Mouse (Mus musculus): ENCODE results near the gene Mfsd4b1. TPM values are rescaled to one million over a fixed set of nuclear protein-coding genes. Genes with fewer than 3 reads are reported as not detected.
A peak's percentile ranks its signal among the peaks of the same experiment; 100 is the strongest.

Mfsd4b1 gene
- total and polyA plus RNA-seq, 2 experiments from 2014 or later: 2.3 to 3.8 TPM

DNA sequence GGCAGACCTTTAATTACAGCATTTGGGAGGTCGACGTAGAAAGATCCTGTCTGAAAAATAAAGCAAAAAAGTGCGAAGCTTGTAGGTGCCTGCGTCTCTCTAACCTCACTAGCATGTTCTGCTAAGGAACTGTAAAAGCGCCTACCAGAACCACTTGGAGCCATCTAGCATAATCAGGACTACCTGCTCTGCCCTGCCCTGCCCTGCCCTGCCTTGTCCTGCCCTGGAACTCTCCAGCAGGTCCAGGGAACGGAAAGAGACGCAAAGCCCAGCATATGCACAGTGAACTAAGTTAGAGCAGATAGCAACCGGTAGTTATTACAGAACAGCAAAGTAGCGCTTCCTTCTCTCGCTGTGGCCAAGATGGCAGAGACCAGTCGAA lies 64.6 kb downstream of the Mfsd4b1 start:
- TF ChIP-seq EP300 (IDR thresholded peaks at IDR 0.05; ENCODE audit: low read depth) (no peak), CTCF (IDR thresholded peaks at IDR 0.05; ENCODE audit: low read depth) (no peak)
- 36% methylated on average over 11 of the region's 11 CpGs for WGBS
- no peak for DNase-seq (ENCODE audit: low spot score)
- H3K36me3 ChIP-seq (replicated peaks; ENCODE audit: control insufficient read depth, insufficient read depth, low read length): no peaks in the 10 kb centered on the region
- no peak; the same call in 1 of the 2 replicates for ATAC-seq (ENCODE audit: insufficient read depth, low read depth)
- H3K4me3 ChIP-seq (ENCODE audit: low read depth, low read length): no peak overlapping the region
- H3K9me3 ChIP-seq (replicated peaks; ENCODE audit: control insufficient read depth, low read length): no peaks in the 10 kb centered on the region
- H3K27ac ChIP-seq (ENCODE audit: low read depth): no peak overlapping the region
- H3K4me2 ChIP-seq (ENCODE audit: low read depth, low read length): peak overlapping the region; percentile 87
- no peaks in the 10 kb centered on the region for H3K27me3 ChIP-seq (ENCODE audit: control insufficient read depth, insufficient read depth, low read length)
- peaks cover 9% of the 10 kb centered on the region for H3K4me1 ChIP-seq (ENCODE audit: control insufficient read depth, insufficient read depth)
- no peak overlapping the region for H3K9ac ChIP-seq (replicated peaks; ENCODE audit: low read depth, low read length)

- peak within 1 kb of the TSS; percentile 55 for H3K4me3 ChIP-seq (ENCODE audit: low read depth, low read length)
- under 1% methylated on average over 38 of the region's 38 CpGs for WGBS
- no peaks in the 10 kb centered on the region for H3K9me3 ChIP-seq (replicated peaks; ENCODE audit: control insufficient read depth, low read length)
- DNase-seq (ENCODE audit: low spot score): peak; percentile 98
- H3K9ac ChIP-seq (replicated peaks; ENCODE audit: low read depth, low read length): peak within 1 kb of the TSS; percentile 42
- TF ChIP-seq EP300 (IDR thresholded peaks at IDR 0.05; ENCODE audit: low read depth) (no peak), CTCF (IDR thresholded peaks at IDR 0.05; ENCODE audit: low read depth) (peak; percentile 87)
- peaks cover 9% of the 10 kb centered on the region for H3K4me1 ChIP-seq (ENCODE audit: control insufficient read depth, insufficient read depth)
- ATAC-seq (ENCODE audit: insufficient read depth, low read depth): peak; percentile 99
- H3K27ac ChIP-seq (ENCODE audit: low read depth): peak within 1 kb of the TSS; percentile 78
- no peaks in the 10 kb centered on the region for H3K36me3 ChIP-seq (replicated peaks; ENCODE audit: control insufficient read depth, insufficient read depth, low read length)
- no peaks in the 10 kb centered on the region for H3K27me3 ChIP-seq (ENCODE audit: control insufficient read depth, insufficient read depth, low read length)
- H3K4me2 ChIP-seq (ENCODE audit: low read depth, low read length): peak within 1 kb of the TSS; percentile 87
Observed at GRCm38 (mm10) chr10:39959761-39960440, 65.2 kb downstream of the Mfsd4b1 start, which contains the start of gene Mfsd4b3. Gene Mfsd4b3 (minus strand): TSS chr10:39960153.

GRCm38 (mm10) chr10:39958266-39958665 lies 66.8 kb downstream of the Mfsd4b1 start:
- Histone ChIP-seq H3K27me3 (ENCODE audit: control insufficient read depth, insufficient read depth, low read length) (no peaks in the 10 kb centered on the region), H3K27ac (ENCODE audit: low read depth) (peak overlapping the region; percentile 78), H3K9me3 (replicated peaks; ENCODE audit: control insufficient read depth, low read length) (no peaks in the 10 kb centered on the region), H3K4me3 (ENCODE audit: low read depth, low read length) (no peak overlapping the region), H3K4me1 (ENCODE audit: control insufficient read depth, insufficient read depth) (peaks cover 9% of the 10 kb centered on the region), H3K36me3 (replicated peaks; ENCODE audit: control insufficient read depth, insufficient read depth, low read length) (no peaks in the 10 kb centered on the region), H3K9ac (replicated peaks; ENCODE audit: low read depth, low read length) (no peak overlapping the region), H3K4me2 (ENCODE audit: low read depth, low read length) (no peak overlapping the region)
- ATAC-seq (ENCODE audit: insufficient read depth, low read depth) (no peak), DNase-seq (ENCODE audit: low spot score) (peak; percentile 82)
- TF ChIP-seq EP300 (IDR thresholded peaks at IDR 0.05; ENCODE audit: low read depth) (no peak), CTCF (IDR thresholded peaks at IDR 0.05; ENCODE audit: low read depth) (peak; percentile 60)
- 47% methylated on average over 4 of the region's 4 CpGs for WGBS

DNA sequence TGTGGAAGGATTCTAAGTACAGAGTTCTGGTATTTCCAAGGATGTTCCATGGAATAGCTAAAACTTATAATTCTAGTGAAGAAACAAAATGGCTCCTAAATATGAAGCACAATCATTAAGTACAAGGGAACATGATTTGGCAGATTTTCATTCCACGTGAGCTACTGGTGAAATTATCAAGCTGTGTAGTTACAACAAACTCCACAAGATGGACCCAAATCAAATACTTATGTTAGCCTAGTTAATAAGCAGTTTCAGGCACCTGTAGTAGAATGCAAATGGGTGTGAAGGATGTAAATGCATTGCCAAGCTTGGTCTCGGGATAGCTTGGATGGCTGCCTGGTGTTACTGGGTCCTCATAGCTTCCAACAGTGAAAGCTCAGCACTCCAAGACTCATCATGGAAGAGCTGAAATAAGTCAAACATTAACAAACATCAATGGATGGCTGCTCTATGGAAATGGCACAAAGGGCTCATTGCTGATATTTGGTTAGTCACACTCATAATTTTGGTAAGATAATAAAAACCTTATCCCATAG lies 68.7 kb downstream of the Mfsd4b1 start:
- no peaks in the 10 kb centered on the region for H3K36me3 ChIP-seq (replicated peaks; ENCODE audit: control insufficient read depth, insufficient read depth, low read length)
- no peak for DNase-seq (ENCODE audit: low spot score)
- H3K9ac ChIP-seq (replicated peaks; ENCODE audit: low read depth, low read length): no peak overlapping the region
- no peak overlapping the region for H3K27ac ChIP-seq (ENCODE audit: low read depth)
- H3K4me2 ChIP-seq (ENCODE audit: low read depth, low read length): no peak overlapping the region
- WGBS: 65% methylated on average over 2 of the region's 2 CpGs
- no peaks in the 10 kb centered on the region for H3K9me3 ChIP-seq (replicated peaks; ENCODE audit: control insufficient read depth, low read length)
- ATAC-seq (ENCODE audit: insufficient read depth, low read depth): no peak
- no peaks in the 10 kb centered on the region for H3K27me3 ChIP-seq (ENCODE audit: control insufficient read depth, insufficient read depth, low read length)
- no peak overlapping the region for H3K4me3 ChIP-seq (ENCODE audit: low read depth, low read length)
- TF ChIP-seq CTCF (IDR thresholded peaks at IDR 0.05; ENCODE audit: low read depth): no peak
- H3K4me1 ChIP-seq (ENCODE audit: control insufficient read depth, insufficient read depth): peaks cover 9% of the 10 kb centered on the region

GRCm38 (mm10) chr10:39955163-39955562 lies 69.9 kb downstream of the Mfsd4b1 start:
- Histone ChIP-seq H3K9me3 (replicated peaks; ENCODE audit: control insufficient read depth, low read length) (no peaks in the 10 kb centered on the region), H3K4me3 (ENCODE audit: low read depth, low read length) (no peak overlapping the region), H3K27ac (ENCODE audit: low read depth) (no peak overlapping the region), H3K36me3 (replicated peaks; ENCODE audit: control insufficient read depth, insufficient read depth, low read length) (no peaks in the 10 kb centered on the region), H3K4me2 (ENCODE audit: low read depth, low read length) (no peak overlapping the region), H3K4me1 (ENCODE audit: control insufficient read depth, insufficient read depth) (peaks cover 9% of the 10 kb centered on the region), H3K27me3 (ENCODE audit: control insufficient read depth, insufficient read depth, low read length) (no peaks in the 10 kb centered on the region), H3K9ac (replicated peaks; ENCODE audit: low read depth, low read length) (no peak overlapping the region)
- no peak for ATAC-seq (ENCODE audit: insufficient read depth, low read depth)
- DNase-seq (ENCODE audit: low spot score): no peak
- TF ChIP-seq EP300 (IDR thresholded peaks at IDR 0.05; ENCODE audit: low read depth) (no peak), CTCF (IDR thresholded peaks at IDR 0.05; ENCODE audit: low read depth) (no peak)
- 66% methylated on average over 2 of the region's 2 CpGs for WGBS

Other genes with a start within 250 kb of the Mfsd4b1 start
- 2.8 and 3.2 TPM in 2 replicates for gene Mfsd4b4, start 126.0 kb downstream of the Mfsd4b1 start, total RNA-seq (2014; rRNA removed; ENCODE audit: low replicate concordance)
- 2.9 and 3.0 TPM in 2 replicates for gene Mfsd4b4, start 126.0 kb downstream of the Mfsd4b1 start, polyA plus RNA-seq (2015; fragmentation: Nextera tagmentation; extraction: Ambion mirVana)
- not detected in 2 replicates for gene Mfsd4b2, start 98.3 kb downstream of the Mfsd4b1 start, total RNA-seq (2014; rRNA removed; ENCODE audit: low replicate concordance)
- gene Mfsd4b2, start 98.3 kb downstream of the Mfsd4b1 start, polyA plus RNA-seq (2015; fragmentation: Nextera tagmentation; extraction: Ambion mirVana): not detected in 2 replicates
- gene Mfsd4b3, start 65.1 kb downstream of the Mfsd4b1 start, total RNA-seq (2014; rRNA removed; ENCODE audit: low replicate concordance): 1.1 and 4.3 TPM in 2 replicates
- 1.5 and 2.2 TPM in 2 replicates for gene Mfsd4b3, start 65.1 kb downstream of the Mfsd4b1 start, polyA plus RNA-seq (2015; fragmentation: Nextera tagmentation; extraction: Ambion mirVana)
- gene Mfsd4b5, start 38.6 kb downstream of the Mfsd4b1 start, total RNA-seq (2014; rRNA removed; ENCODE audit: low replicate concordance): not detected in 2 replicates
- 0.14 TPM in 1 of 2 replicates, not detected in the other for gene Mfsd4b5, start 38.6 kb downstream of the Mfsd4b1 start, polyA plus RNA-seq (2015; fragmentation: Nextera tagmentation; extraction: Ambion mirVana)
- gene Slc16a10, start 117.0 kb upstream of the Mfsd4b1 start, total RNA-seq (2014; rRNA removed; ENCODE audit: low replicate concordance): 14.2 and 15.6 TPM in 2 replicates
- gene Slc16a10, start 117.0 kb upstream of the Mfsd4b1 start, polyA plus RNA-seq (2015; fragmentation: Nextera tagmentation; extraction: Ambion mirVana): 11.6 and 12.4 TPM in 2 replicates
- 10.0 and 12.8 TPM in 2 replicates for gene Rpf2, start 221.8 kb upstream of the Mfsd4b1 start, total RNA-seq (2014; rRNA removed; ENCODE audit: low replicate concordance)
- gene Rpf2, start 221.8 kb upstream of the Mfsd4b1 start, polyA plus RNA-seq (2015; fragmentation: Nextera tagmentation; extraction: Ambion mirVana): 30.0 and 30.8 TPM in 2 replicates
- gene Gtf3c6, start 232.8 kb upstream of the Mfsd4b1 start, total RNA-seq (2014; rRNA removed; ENCODE audit: low replicate concordance): 25.7 and 55.0 TPM in 2 replicates
- 66.1 and 71.3 TPM in 2 replicates for gene Gtf3c6, start 232.8 kb upstream of the Mfsd4b1 start, polyA plus RNA-seq (2015; fragmentation: Nextera tagmentation; extraction: Ambion mirVana)